Mouse (Mus musculus) neural tube, embryonic 15.5 days (tissue): ENCODE data around the gene Psma5. TPM values are rescaled to one million over a fixed set of nuclear protein-coding genes. Genes with fewer than 3 reads are reported as not detected.

Source experiments
- ATAC-seq: fragments of 200-750 bp; cut with Nextera tagmentation; 2 replicates; pipeline ENCODE4 v1.8.0; 2017; ENCODE audit warnings: mild to moderate bottlenecking, moderate TSS enrichment, moderate library complexity; ENCODE audit not compliant: low FRiP score
- H3K27ac ChIP-seq: fragments of 300-500 bp; sonication (generic); replicated peaks from 2 replicates; pipeline ENCODE4 v1.5.1; 2015; ENCODE audit warnings: mild to moderate bottlenecking, inconsistent platforms
- H3K27me3 ChIP-seq: fragments of 300-500 bp; sonication (generic); replicated peaks from 2 replicates; pipeline ENCODE4 v1.6.1; 2015; ENCODE audit warnings: inconsistent platforms
- H3K36me3 ChIP-seq: fragments of 300-500 bp; sonication (generic); 2 replicates; pipeline ENCODE4 v1.6.1; 2015; ENCODE audit warnings: inconsistent platforms
- H3K4me1 ChIP-seq: fragments of 300-500 bp; sonication (generic); 2 replicates; pipeline ENCODE4 v1.6.1; 2015; ENCODE audit warnings: inconsistent platforms
- H3K4me2 ChIP-seq: fragments of 300-500 bp; sonication (generic); 2 replicates; pipeline ENCODE4 v1.6.1; 2015; ENCODE audit warnings: inconsistent platforms, mild to moderate bottlenecking, moderate library complexity
- H3K4me3 ChIP-seq: fragments of 300-500 bp; sonication (generic); replicated peaks from 2 replicates; pipeline ENCODE4 v1.5.1; 2015; ENCODE audit warnings: mild to moderate bottlenecking, inconsistent platforms
- H3K9ac ChIP-seq: fragments of 300-500 bp; sonication (generic); replicated peaks from 2 replicates; pipeline ENCODE4 v1.6.1; 2015; ENCODE audit warnings: mild to moderate bottlenecking, inconsistent platforms
- H3K9me3 ChIP-seq: fragments of 300-500 bp; sonication (generic); replicated peaks from 2 replicates; pipeline ENCODE4 v1.6.1; 2016; ENCODE audit warnings: inconsistent platforms
- WGBS: fragments of 180-500 bp; shearing (Covaris S2); methylation state at CpG from one replicate; pipeline ENCODE4 v1.1.7; 2015; ENCODE audit warnings: mixed read lengths; 5-methylcytosine and 5-hydroxymethylcytosine counted together
- polyA plus RNA-seq: library from polyadenylated mRNA; unstranded; fragments of >200 nt; fragmentation: Nextera tagmentation; extraction: Ambion mirVana; gene quantifications from 2 replicates; pipeline ENCODE4 v1.2.1, GENCODE M21; 2015

The Psma5 gene
- polyA plus RNA-seq, 1 experiment from 2014 or later: 239 TPM

- H3K27ac ChIP-seq: peak overlapping the region; percentile 76
- no peaks in the 10 kb centered on the region for H3K27me3 ChIP-seq
- H3K9me3 ChIP-seq: no peaks in the 10 kb centered on the region
- peak; percentile 81 for ATAC-seq
- H3K9ac ChIP-seq: peak overlapping the region; percentile 8; the same call in 1 of the 2 replicates
- no peak overlapping the region for H3K4me3 ChIP-seq
- WGBS: 13% methylated on average over 14 of the region's 14 CpGs
- peaks cover 44% of the 10 kb centered on the region for H3K4me1 ChIP-seq
- peak overlapping the region; percentile 39 for H3K4me2 ChIP-seq
- H3K36me3 ChIP-seq: no peaks in the 10 kb centered on the region
These were observed 39.7 kb downstream of the Psma5 start for GRCm38 (mm10) chr3:108296220-108297049.

- Histone ChIP-seq H3K9ac (no peak overlapping the region), H3K27me3 (no peaks in the 10 kb centered on the region), H3K9me3 (no peaks in the 10 kb centered on the region), H3K36me3 (no peaks in the 10 kb centered on the region), H3K4me2 (peak overlapping the region; percentile 39; the same call in 1 of the 2 replicates), H3K4me1 (peaks cover 42% of the 10 kb centered on the region), H3K27ac (peak overlapping the region; percentile 76), H3K4me3 (no peak overlapping the region)
- no peak for ATAC-seq
- 59% methylated on average over 7 of the region's 7 CpGs for WGBS
These were observed 40.3 kb downstream of the Psma5 start for GRCm38 (mm10) chr3:108297050-108297419.

- ATAC-seq: no peak
- no peaks in the 10 kb centered on the region for H3K36me3 ChIP-seq
- no peak overlapping the region for H3K4me3 ChIP-seq
- H3K9me3 ChIP-seq: no peaks in the 10 kb centered on the region
- 65% methylated on average over 7 of the region's 7 CpGs for WGBS
- H3K9ac ChIP-seq: no peak overlapping the region
- H3K27me3 ChIP-seq: no peaks in the 10 kb centered on the region
- no peak overlapping the region for H3K4me2 ChIP-seq
- peaks cover 42% of the 10 kb centered on the region for H3K4me1 ChIP-seq
- no peak overlapping the region for H3K27ac ChIP-seq
These were observed 41.2 kb downstream of the Psma5 start for GRCm38 (mm10) chr3:108297603-108298553.

- Histone ChIP-seq H3K4me3 (no peak overlapping the region), H3K9me3 (no peaks in the 10 kb centered on the region), H3K9ac (no peak overlapping the region), H3K27me3 (no peaks in the 10 kb centered on the region), H3K36me3 (no peaks in the 10 kb centered on the region), H3K4me2 (no peak overlapping the region), H3K4me1 (peaks cover 26% of the 10 kb centered on the region), H3K27ac (no peak overlapping the region)
- ATAC-seq: no peak
- WGBS: 84% methylated on average over 6 of the region's 6 CpGs
These were observed 43.8 kb downstream of the Psma5 start for GRCm38 (mm10) chr3:108300455-108301030.

DNA sequence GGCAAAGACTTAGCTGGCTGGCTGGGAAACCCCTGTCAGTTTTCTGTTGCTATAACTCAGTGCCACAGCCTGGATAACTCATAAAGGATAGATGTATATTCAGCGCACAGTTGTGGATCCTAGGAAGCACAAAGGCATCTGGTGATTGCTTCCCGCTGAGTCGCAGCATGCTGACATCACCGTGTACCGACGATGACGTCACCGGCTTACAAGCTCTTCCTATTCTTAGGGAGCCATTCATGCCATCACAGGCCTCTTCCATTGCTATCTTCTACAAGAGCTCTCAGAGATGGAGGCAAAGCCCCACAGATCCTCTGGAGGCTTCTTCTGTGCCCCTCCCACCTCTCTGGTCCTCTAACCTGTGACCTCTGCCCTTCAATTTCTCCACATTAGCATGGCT lies 47.0 kb downstream of the Psma5 start:
- no peak overlapping the region for H3K4me2 ChIP-seq
- H3K36me3 ChIP-seq: peaks cover 1% of the 10 kb centered on the region; the same call in 1 of the 2 replicates
- ATAC-seq: no peak
- no peak overlapping the region for H3K27ac ChIP-seq
- WGBS: 90% methylated on average over 8 of the region's 8 CpGs
- no peaks in the 10 kb centered on the region for H3K27me3 ChIP-seq
- H3K9ac ChIP-seq: no peak overlapping the region
- peaks cover 6% of the 10 kb centered on the region; the same call in 1 of the 2 replicates for H3K4me1 ChIP-seq
- no peaks in the 10 kb centered on the region for H3K9me3 ChIP-seq
- no peak overlapping the region for H3K4me3 ChIP-seq

GRCm38 (mm10) chr3:108304747-108305146 lies 48.0 kb downstream of the Psma5 start:
- H3K4me1 ChIP-seq: peaks cover 6% of the 10 kb centered on the region; the same call in 1 of the 2 replicates
- no peak overlapping the region for H3K9ac ChIP-seq
- H3K4me3 ChIP-seq: no peak overlapping the region
- H3K4me2 ChIP-seq: no peak overlapping the region
- H3K9me3 ChIP-seq: no peaks in the 10 kb centered on the region
- no peak for ATAC-seq
- WGBS: 91% methylated on average over 4 of the region's 4 CpGs
- H3K27ac ChIP-seq: no peak overlapping the region
- no peaks in the 10 kb centered on the region for H3K27me3 ChIP-seq
- H3K36me3 ChIP-seq: peaks cover 5% of the 10 kb centered on the region; the same call in 1 of the 2 replicates

DNA sequence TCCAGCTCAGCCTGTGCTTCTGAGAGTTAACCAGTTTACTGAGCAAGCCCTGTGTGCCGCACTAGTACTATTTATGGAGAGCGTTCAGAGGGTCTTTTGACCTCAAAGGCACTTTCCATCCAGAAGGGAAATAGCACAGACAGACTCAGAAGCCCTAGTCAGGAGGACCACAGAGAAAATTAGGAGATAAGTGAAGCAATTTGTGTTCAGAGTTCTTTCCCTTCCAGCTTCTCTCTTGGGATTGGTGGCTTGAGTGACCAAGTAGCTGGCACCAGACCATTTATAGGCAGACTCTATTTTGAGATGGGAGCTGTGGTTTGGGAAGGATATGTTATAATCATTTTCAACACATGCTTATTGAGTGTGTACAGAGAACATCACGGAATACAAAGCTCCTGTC lies 49.7 kb downstream of the Psma5 start:
- Histone ChIP-seq H3K36me3 (peaks cover 12% of the 10 kb centered on the region; the same call in 1 of the 2 replicates), H3K9me3 (no peaks in the 10 kb centered on the region), H3K27ac (no peak overlapping the region), H3K4me3 (no peak overlapping the region), H3K4me2 (no peak overlapping the region), H3K27me3 (no peaks in the 10 kb centered on the region), H3K4me1 (peaks cover 6% of the 10 kb centered on the region), H3K9ac (no peak overlapping the region)
- ATAC-seq: no peak
- WGBS: 55% methylated on average over 3 of the region's 3 CpGs

GRCm38 (mm10) chr3:108307485-108307884 lies 50.8 kb downstream of the Psma5 start:
- H3K9me3 ChIP-seq: no peaks in the 10 kb centered on the region
- ATAC-seq: no peak
- peaks cover 6% of the 10 kb centered on the region for H3K4me1 ChIP-seq
- H3K36me3 ChIP-seq: peaks cover 12% of the 10 kb centered on the region; the same call in 1 of the 2 replicates
- H3K27me3 ChIP-seq: no peaks in the 10 kb centered on the region
- H3K27ac ChIP-seq: no peak overlapping the region
- no peak overlapping the region for H3K4me3 ChIP-seq
- 45% methylated on average over 6 of the region's 6 CpGs for WGBS
- H3K4me2 ChIP-seq: no peak overlapping the region
- H3K9ac ChIP-seq: no peak overlapping the region

- peaks cover 11% of the 10 kb centered on the region for H3K4me1 ChIP-seq
- H3K9me3 ChIP-seq: no peaks in the 10 kb centered on the region
- ATAC-seq: no peak
- no peak overlapping the region for H3K9ac ChIP-seq
- H3K27me3 ChIP-seq: no peaks in the 10 kb centered on the region
- H3K4me2 ChIP-seq: no peak overlapping the region
- H3K27ac ChIP-seq: no peak overlapping the region
- peaks cover 12% of the 10 kb centered on the region; the same call in 1 of the 2 replicates for H3K36me3 ChIP-seq
- H3K4me3 ChIP-seq: no peak overlapping the region
These were observed 54.2 kb downstream of the Psma5 start for GRCm38 (mm10) chr3:108310921-108311341.

DNA sequence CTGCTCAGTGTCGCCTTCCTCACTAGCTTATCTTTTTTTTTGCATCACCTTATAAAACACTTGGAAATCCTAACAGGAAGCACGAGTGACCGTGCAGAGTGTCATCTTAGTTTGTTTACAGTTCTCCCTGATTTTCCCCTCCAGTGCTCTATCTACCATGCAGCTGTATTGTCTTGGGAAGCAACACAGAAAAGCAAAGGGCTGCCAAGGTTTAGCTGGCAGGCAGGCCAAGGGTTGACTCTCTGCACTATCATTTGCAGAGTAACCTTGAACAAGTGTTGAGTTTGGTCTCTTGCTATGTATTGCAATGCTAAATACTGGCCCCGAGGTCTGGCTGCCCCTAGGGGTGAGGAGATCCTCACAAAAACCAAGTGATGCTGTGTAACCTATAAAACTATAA lies 55.0 kb downstream of the Psma5 start:
- no peak overlapping the region for H3K4me2 ChIP-seq
- H3K36me3 ChIP-seq: peaks cover 12% of the 10 kb centered on the region; the same call in 1 of the 2 replicates
- H3K27me3 ChIP-seq: no peaks in the 10 kb centered on the region
- no peaks in the 10 kb centered on the region for H3K9me3 ChIP-seq
- no peak overlapping the region for H3K4me3 ChIP-seq
- H3K9ac ChIP-seq: no peak overlapping the region
- H3K4me1 ChIP-seq: peaks cover 6% of the 10 kb centered on the region
- H3K27ac ChIP-seq: no peak overlapping the region
- no peak for ATAC-seq
- 85% methylated on average over 4 of the region's 4 CpGs for WGBS

- ATAC-seq: no peak
- Histone ChIP-seq H3K4me3 (no peak overlapping the region), H3K9me3 (no peaks in the 10 kb centered on the region), H3K4me2 (no peak overlapping the region), H3K27ac (no peak overlapping the region), H3K36me3 (peaks cover 12% of the 10 kb centered on the region; the same call in 1 of the 2 replicates), H3K4me1 (peaks cover 6% of the 10 kb centered on the region), H3K27me3 (no peaks in the 10 kb centered on the region), H3K9ac (no peak overlapping the region)
These were observed 55.7 kb downstream of the Psma5 start for GRCm38 (mm10) chr3:108312414-108312813.
